Mouse (Mus musculus) cerebellum, adult 11 months (tissue): Measurements from ENCODE around the gene Rnf181.

Experiments used
- DNase-seq: peaks from one replicate; pipeline ENCODE4 v3.0.0; 2022

Gene Rnf181

GRCm38 (mm10) chr6:72359343-72359742, 7.4 kb downstream of the Rnf181 start:
- no peak for DNase-seq

GRCm38 (mm10) chr6:72358086-72358764, 8.5 kb downstream of the Rnf181 start:
- no peak for DNase-seq

- DNase-seq, result no peak
Measured at GRCm38 (mm10) chr6:72357164-72358079, 9.3 kb downstream of the Rnf181 start.

GRCm38 (mm10) chr6:72356001-72356532, 10.7 kb downstream of the Rnf181 start:
- DNase-seq, result no peak

GRCm38 (mm10) chr6:72355066-72355911, 11.5 kb downstream of the Rnf181 start, which contains the start of gene Tmem150a:
TSS of gene Tmem150a (plus strand) at chr6:72355447.
- peak; percentile 66 for DNase-seq

GRCm38 (mm10) chr6:72354025-72354424, 12.7 kb downstream of the Rnf181 start:
- DNase-seq, result no peak

GRCm38 (mm10) chr6:72352636-72353405, 13.9 kb downstream of the Rnf181 start:
- DNase-seq, result no peak

- no peak for DNase-seq
Measured at GRCm38 (mm10) chr6:72350214-72350613, 16.5 kb downstream of the Rnf181 start.

- DNase-seq, result no peak
Measured at GRCm38 (mm10) chr6:72348411-72348810, 18.3 kb downstream of the Rnf181 start.

GRCm38 (mm10) chr6:72347166-72347941, 19.4 kb downstream of the Rnf181 start, which contains the start of gene 0610030E20Rik:
TSS of gene 0610030E20Rik (plus strand) at chr6:72347317.
- peak; percentile 70 for DNase-seq

- no peak for DNase-seq
Measured at GRCm38 (mm10) chr6:72346261-72346660, 20.5 kb downstream of the Rnf181 start.

- DNase-seq, result no peak
Measured at GRCm38 (mm10) chr6:72345633-72346032, 21.1 kb downstream of the Rnf181 start.

- DNase-seq, result peak; percentile 92
Measured at GRCm38 (mm10) chr6:72345074-72345567, 21.6 kb downstream of the Rnf181 start, which contains the start of gene Usp39. TSS of gene Usp39 (minus strand) at chr6:72345184.

GRCm38 (mm10) chr6:72344396-72345073, 22.2 kb downstream of the Rnf181 start:
- no peak for DNase-seq

GRCm38 (mm10) chr6:72340481-72340880, 26.3 kb downstream of the Rnf181 start:
- DNase-seq, result no peak

GRCm38 (mm10) chr6:72333111-72333510, 33.6 kb downstream of the Rnf181 start:
- no peak for DNase-seq

- no peak for DNase-seq
Measured at GRCm38 (mm10) chr6:72330133-72330532, 36.6 kb downstream of the Rnf181 start.

GRCm38 (mm10) chr6:72329019-72329418, 37.7 kb downstream of the Rnf181 start:
- DNase-seq, result no peak

- no peak for DNase-seq
Measured at GRCm38 (mm10) chr6:72326274-72326673, 40.5 kb downstream of the Rnf181 start.
